Mouse (Mus musculus) embryonic fibroblast, embryonic 13.5 days (primary cell): ENCODE results near the gene Kctd3.

Experiments used
- CTCF ChIP-seq: IDR thresholded peaks from 2 replicates; pipeline ENCODE4 v1.5.1; 2011; ENCODE audit warnings: mild to moderate bottlenecking, control low read depth, low read length, moderate library complexity, borderline replicate concordance; ENCODE audit not compliant: insufficient read depth
- POLR2A ChIP-seq: IDR thresholded peaks from 2 replicates; pipeline ENCODE4 v1.6.1; 2011; ENCODE audit warnings: low read depth, mild to moderate bottlenecking, control low read depth, low read length, moderate library complexity

- TF ChIP-seq CTCF (no peak), POLR2A (no peak)
Observed at GRCm38 (mm10) chr1:188948276-188948675, 59.4 kb downstream of the Kctd3 start.
